30 mouse cellular contexts compared by ENCODE assay signal in the genomic region with DNA sequence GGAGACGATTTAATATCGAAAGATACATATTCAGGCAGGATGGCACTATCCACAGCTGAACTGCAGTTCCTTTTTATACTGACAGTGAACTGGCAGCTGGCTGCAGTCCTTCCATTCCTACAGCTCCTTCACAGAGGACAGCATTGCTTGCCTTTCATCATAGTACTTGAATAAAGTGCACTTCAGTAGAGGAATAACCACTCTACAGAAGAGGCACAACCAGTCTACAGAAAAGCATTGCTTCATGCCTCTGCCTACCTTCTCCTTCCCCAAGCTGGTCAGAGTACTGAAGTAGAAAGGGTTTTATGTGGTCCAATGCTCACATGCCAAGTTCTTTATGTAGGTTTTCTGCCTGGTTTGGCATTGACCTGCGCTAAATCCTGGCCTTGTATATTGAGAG.
DNase-seq lines count a peak whose midpoint lies in the region; ATAC-seq and TF ChIP-seq lines count a peak whose summit lies in the region.
"Had no signal": no experiment of that assay in that cellular context is flagged by ENCODE, and none has a peak within 500 bp of the region (broad histone marks: within the 10 kb centered on the region; RNA-seq: fewer than 3 reads in every experiment).

No protein-coding gene starts in this region.

- peak; percentile 7 to 50 for DNase-seq in lung, adult 18-20 months
- DNase-seq in lung, postnatal 14 days = no peak
- DNase-seq in lung, postnatal 0 days (ENCODE audit: low spot score) = peak; percentile 88
- DNase-seq in lung, postnatal 25 days (ENCODE audit: low spot score) = peak; percentile 75
- DNase-seq in right cerebral cortex, postnatal 36 days (ENCODE audit: low spot score in 2 of 2) = no peak
- DNase-seq in adrenal gland, adult (ENCODE audit: inconsistent age in 2 of 2, low spot score in 1 of 2) = no peak
- no peak for DNase-seq in T-cell, adult 2 months (ENCODE audit: low spot score)
- DNase-seq: adrenal gland, adult 8-10 months; adrenal gland, postnatal 14 days; adrenal gland, postnatal 36 days; B cell, adult 2 months; cerebellum, adult 11 months; cerebellum, adult 18-20 months; cerebellum, adult 8-10 months; cerebellum, adult 9-11 months; cerebellum, postnatal 14 days; cerebellum, postnatal 36 days; embryo, embryonic 11 days had no signal

- H3K9ac ChIP-seq in lung, embryonic 15.5 days = no peak overlapping the region
- H3K9ac ChIP-seq in lung, postnatal 0 days (replicated peaks; ENCODE audit: low read depth) = no peak overlapping the region
- H3K9ac ChIP-seq: embryonic facial prominence, embryonic 13.5 days; embryonic facial prominence, embryonic 15.5 days; forebrain, embryonic 12.5 days had no signal

- TF ChIP-seq CTCF in lung, postnatal 0 days (IDR thresholded peaks at IDR 0.05) = no peak

- 75% methylated on average over 3 of the region's 3 CpGs for WGBS in lung, embryonic 15.5 days
- 51% methylated on average over 3 of the region's 3 CpGs for WGBS in lung, postnatal 0 days

- ATAC-seq in lung, embryonic 15.5 days (ENCODE audit: borderline replicate concordance, extremely low read depth, low FRiP score, low TSS enrichment) = 0 out of 2 replicates have a peak, but pooled peaks have one; percentile 35
- peak; percentile 100 for ATAC-seq in lung, postnatal 0 days
- ATAC-seq: CD4-positive, CD25-positive, alpha-beta regulatory T cell, adult 4 months; forebrain, embryonic 14.5 days; forebrain, embryonic 16.5 days; Patski had no signal

- no peaks in the 10 kb centered on the region for H3K36me3 ChIP-seq in lung, embryonic 15.5 days
- no peaks in the 10 kb centered on the region for H3K36me3 ChIP-seq in lung, postnatal 0 days (ENCODE audit: insufficient read depth, low read length)
- H3K36me3 ChIP-seq: embryonic facial prominence, embryonic 13.5 days; embryonic facial prominence, embryonic 15.5 days; forebrain, embryonic 10.5 days; forebrain, embryonic 12.5 days; G1E had no signal

- no peak overlapping the region for H3K4me3 ChIP-seq in lung, embryonic 15.5 days
- no peak overlapping the region for H3K4me3 ChIP-seq in lung, postnatal 0 days (ENCODE audit: low read depth, low read length)
- H3K4me3 ChIP-seq: embryonic facial prominence, embryonic 13.5 days; embryonic facial prominence, embryonic 15.5 days; erythroblast, embryonic 14.5 days; forebrain, embryonic 10.5 days; forebrain, embryonic 12.5 days had no signal

- no peak overlapping the region for H3K27ac ChIP-seq in lung, embryonic 15.5 days
- no peak overlapping the region for H3K27ac ChIP-seq in lung, postnatal 0 days (ENCODE audit: low read length)
- H3K27ac ChIP-seq: embryonic facial prominence, embryonic 13.5 days; embryonic facial prominence, embryonic 15.5 days; forebrain, embryonic 10.5 days; forebrain, embryonic 12.5 days had no signal

- no peak overlapping the region for H3K4me2 ChIP-seq in lung, embryonic 15.5 days
- H3K4me2 ChIP-seq in lung, postnatal 0 days (replicated peaks; ENCODE audit: low read depth, low read length) = no peak overlapping the region
- H3K4me2 ChIP-seq: embryonic facial prominence, embryonic 13.5 days; embryonic facial prominence, embryonic 15.5 days; forebrain, embryonic 12.5 days had no signal

- peak; percentile 92 for TF ChIP-seq EP300 in lung, postnatal 0 days (IDR thresholded peaks at IDR 0.05)

- no peaks in the 10 kb centered on the region for H3K9me3 ChIP-seq in lung, embryonic 15.5 days
- H3K9me3 ChIP-seq in lung, postnatal 0 days (ENCODE audit: low read length) = no peaks in the 10 kb centered on the region
- H3K9me3 ChIP-seq: embryonic facial prominence, embryonic 13.5 days; embryonic facial prominence, embryonic 15.5 days; forebrain, embryonic 10.5 days; forebrain, embryonic 12.5 days; G1E had no signal

- H3K27me3 ChIP-seq in lung, embryonic 15.5 days = no peaks in the 10 kb centered on the region
- no peaks in the 10 kb centered on the region for H3K27me3 ChIP-seq in lung, postnatal 0 days (replicated peaks; ENCODE audit: insufficient read depth, low read length)
- H3K27me3 ChIP-seq: CH12.LX; embryonic facial prominence, embryonic 13.5 days; embryonic facial prominence, embryonic 15.5 days; forebrain, embryonic 12.5 days; Patski had no signal

- no peaks in the 10 kb centered on the region for H3K4me1 ChIP-seq in lung, embryonic 15.5 days
- no peaks in the 10 kb centered on the region for H3K4me1 ChIP-seq in lung, postnatal 0 days (ENCODE audit: insufficient read depth, low read depth, low read length)
- H3K4me1 ChIP-seq: forebrain, embryonic 10.5 days; forebrain, embryonic 12.5 days had no signal

Comparison
In these comparisons a context has a peak if more than half of its experiments do, and no peak if none do; other contexts are left out.
1. DNase-seq: peak in lung, adult 18-20 months (2 of 2), lung, postnatal 0 days (single experiment) and lung, postnatal 25 days (single experiment); none in lung, postnatal 14 days (single experiment), right cerebral cortex, postnatal 36 days (0 of 2), adrenal gland, adult (0 of 2) and T-cell, adult 2 months (single experiment).